Mouse (Mus musculus) large intestine, adult 2 months (tissue): ENCODE measurements around the gene Zscan4-ps3. TPM values are rescaled to one million over a fixed set of nuclear protein-coding genes. Genes with fewer than 3 reads are reported as not detected.
"Not testable (repeated sequence)": the region's sequence is repeated elsewhere in the genome, so short reads cannot be mapped to it uniquely, and the experiment has no call there.

Experiments
- DNase-seq: peaks from one replicate; pipeline ENCODE4 v3.0.0-alpha.2; 2012; ENCODE audit warnings: low read depth, low spot score
- WGBS: fragments of 180-500 bp; shearing (Covaris S2); methylation state at CpG from one replicate; pipeline ENCODE4 v1.1.7; 2018; 5-methylcytosine and 5-hydroxymethylcytosine counted together
- polyA plus RNA-seq: library from polyadenylated mRNA; depleted of rRNA; stranded (reverse); fragments of >200 nt; gene quantifications from 2 replicates; pipeline ENCODE4 v1.2.3, GENCODE M21; 2012; rRNA removed

Zscan4-ps3 gene
- not detected in 2 replicates for polyA plus RNA-seq

DNA sequence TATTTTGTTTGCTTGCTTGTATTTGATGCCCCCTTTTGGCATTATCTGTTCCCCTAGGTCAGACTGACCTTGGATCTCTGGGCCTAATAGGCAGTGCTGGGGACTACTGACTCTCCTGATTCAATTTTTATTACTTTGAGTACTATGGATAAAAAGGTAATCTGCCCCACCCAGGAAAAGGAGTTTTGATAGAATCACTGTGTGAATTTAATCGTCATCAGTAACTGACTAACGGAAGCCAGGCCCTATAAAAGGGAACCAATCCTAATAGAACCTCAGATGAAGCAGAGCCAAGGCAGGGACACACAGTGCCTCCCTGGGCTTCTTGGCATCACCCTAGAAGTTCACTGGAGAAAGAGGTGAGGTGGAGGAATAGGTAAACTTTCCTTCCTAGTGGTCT is at the start of gene Zscan4-ps3:
Gene Zscan4-ps3 (plus strand): TSS at position 301 of the 400 bp plus-strand sequence.
- WGBS = 78% methylated on average over 2 of the region's 2 CpGs
- not testable (repeated sequence) for DNase-seq

DNA sequence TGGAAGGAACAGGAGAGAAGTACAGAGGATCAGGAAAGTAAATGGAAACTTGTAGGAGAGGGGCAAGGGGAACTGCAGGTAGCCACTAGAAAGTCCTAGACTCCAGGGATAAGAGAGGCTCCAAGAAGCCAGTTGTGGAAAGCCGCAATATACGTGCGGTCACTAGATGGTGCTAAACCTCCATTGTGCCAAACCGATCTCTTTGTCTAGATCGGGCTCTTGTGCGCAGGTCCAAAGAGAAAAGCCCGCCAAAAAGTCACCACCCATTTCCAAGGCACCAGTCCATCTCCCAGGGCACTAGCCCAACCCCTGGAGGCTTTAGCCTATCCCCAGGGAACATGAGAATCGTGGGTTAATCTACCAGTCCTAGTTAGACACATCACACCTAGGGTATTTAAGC is 8.0 kb downstream of the Zscan4-ps3 start:
- not testable (repeated sequence) for DNase-seq

More for the DNA sequence above, 8.0 kb downstream of the Zscan4-ps3 start:
- WGBS = 21% methylated on average over 8 of the region's 8 CpGs

Other genes with a start within 250 kb of the Zscan4-ps3 start
- gene Zscan4f, start 211.4 kb upstream of the Zscan4-ps3 start, polyA plus RNA-seq = not detected in 2 replicates
- gene Zscan4-ps2, start 95.0 kb upstream of the Zscan4-ps3 start, polyA plus RNA-seq = not detected in 2 replicates
- gene Vmn1r72, start 70.8 kb downstream of the Zscan4-ps3 start, polyA plus RNA-seq = not detected in 2 replicates
- not detected in 2 replicates for gene Vmn1r73, start 121.0 kb downstream of the Zscan4-ps3 start, polyA plus RNA-seq
- gene Vmn1r74, start 224.7 kb downstream of the Zscan4-ps3 start, polyA plus RNA-seq = not detected in 2 replicates